Mouse (Mus musculus) limb, embryonic 14.5 days (tissue): ENCODE data around the gene Tomm34. TPM values are rescaled to one million over a fixed set of nuclear protein-coding genes. Genes with fewer than 3 reads are reported as not detected.

Experiments
- ATAC-seq: fragments of 200-750 bp; cut with Nextera tagmentation; 2 replicates; pipeline ENCODE4 v1.8.0; 2017; ENCODE audit warnings: low read depth, moderate number of reproducible peaks, moderate TSS enrichment; ENCODE audit not compliant: low FRiP score
- DNase-seq: peaks from one replicate; pipeline ENCODE4 v3.0.0-alpha.2; 2015; ENCODE audit warnings: low spot score
- H3K27ac ChIP-seq: fragments of 300-500 bp; sonication (generic); replicated peaks from 2 replicates; pipeline ENCODE4 v1.5.1; 2014; ENCODE audit warnings: low read depth, mild to moderate bottlenecking, low read length, moderate library complexity, mixed read lengths
- H3K27me3 ChIP-seq: fragments of 300-500 bp; sonication (generic); 2 replicates; pipeline ENCODE4 v1.6.1; 2014; ENCODE audit warnings: low read length, mixed read lengths; ENCODE audit not compliant: control insufficient read depth, insufficient read depth
- H3K36me3 ChIP-seq: fragments of 300-500 bp; sonication (generic); 2 replicates; pipeline ENCODE4 v1.6.1; 2014; ENCODE audit warnings: mild to moderate bottlenecking, low read length, moderate library complexity, mixed read lengths; ENCODE audit not compliant: control insufficient read depth, insufficient read depth
- H3K4me1 ChIP-seq: fragments of 300-500 bp; sonication (generic); 2 replicates; pipeline ENCODE4 v1.6.1; 2014; ENCODE audit warnings: antibody characterized with exemption, low read length, mixed read lengths; ENCODE audit not compliant: control insufficient read depth, insufficient read depth
- H3K4me2 ChIP-seq: fragments of 300-500 bp; sonication (generic); replicated peaks from 2 replicates; pipeline ENCODE4 v1.6.1; 2014; ENCODE audit warnings: low read depth, mild to moderate bottlenecking, low read length, moderate library complexity; ENCODE audit not compliant: severe bottlenecking
- H3K4me3 ChIP-seq: fragments of 300-500 bp; sonication (generic); replicated peaks from 2 replicates; pipeline ENCODE4 v1.5.1; 2014; ENCODE audit warnings: low read length
- H3K9ac ChIP-seq: fragments of 300-500 bp; sonication (generic); 2 replicates; pipeline ENCODE4 v1.6.1; 2014; ENCODE audit warnings: mild to moderate bottlenecking, low read depth, low read length, moderate library complexity; ENCODE audit not compliant: severe bottlenecking
- H3K9me3 ChIP-seq: fragments of 300-500 bp; sonication (generic); 2 replicates; pipeline ENCODE4 v1.6.1; 2016; ENCODE audit warnings: low read length; ENCODE audit not compliant: control insufficient read depth
- POLR2A ChIP-seq: fragments of 200-500 bp; IDR thresholded peaks from 2 replicates; pipeline ENCODE4 v1.8.0; 2012; ENCODE audit warnings: inconsistent platforms, mild to moderate bottlenecking, moderate library complexity, borderline replicate concordance; ENCODE audit not compliant: insufficient read depth, insufficient read length; ENCODE audit errors: extremely low read depth
- WGBS: fragments of 180-500 bp; shearing (Covaris S2); extraction: QIAGEN DNeasy Blood & Tissue Kit; methylation state at CpG from one replicate; pipeline ENCODE4 v1.1.7; 2014; 5-methylcytosine and 5-hydroxymethylcytosine counted together
- polyA plus RNA-seq, 2 experiments: library from polyadenylated mRNA; depleted of rRNA in 1 of 2; stranded (reverse) in 1 of 2; unstranded in 1 of 2; fragments of >200 nt; fragmentation: Nextera tagmentation in 1 of 2; extraction: Ambion mirVana in 1 of 2; gene quantifications; 2 replicates each; pipeline versions ENCODE4 v1.2.1 to v1.2.3; 2012 to 2014

Gene Tomm34
- polyA plus RNA-seq, 2 experiments, result 39.1 to 50.1 TPM

DNA sequence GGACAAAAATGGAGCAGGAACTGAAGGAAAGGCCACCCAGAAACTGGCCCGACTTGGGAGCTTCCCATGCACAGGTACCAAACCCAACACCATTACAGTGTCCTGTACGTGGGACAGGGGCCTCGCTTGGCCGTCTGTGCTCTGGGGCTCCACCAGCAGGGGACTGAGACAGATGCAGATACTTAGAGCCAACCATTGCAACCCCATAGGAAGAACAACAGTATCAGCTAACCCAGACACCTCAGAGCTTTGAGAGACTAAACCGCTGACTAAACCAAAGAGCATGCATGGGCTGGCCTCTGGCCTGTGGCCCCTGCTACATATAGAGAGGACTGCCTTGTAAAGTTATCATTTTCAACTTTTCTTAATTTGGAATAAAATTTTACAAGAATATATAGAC is 66.5 kb downstream of the Tomm34 start:
- Histone ChIP-seq H3K4me2 (no peak overlapping the region), H3K9ac (no peak overlapping the region), H3K4me3 (no peak overlapping the region), H3K4me1 (peaks cover 7% of the 10 kb centered on the region; the same call in 1 of the 2 replicates), H3K27me3 (no peaks in the 10 kb centered on the region), H3K9me3 (no peaks in the 10 kb centered on the region), H3K27ac (no peak overlapping the region), H3K36me3 (no peaks in the 10 kb centered on the region)
- DNase-seq, result no peak
- WGBS, result 78% methylated on average over 5 of the region's 5 CpGs
- TF ChIP-seq POLR2A, result no peak
- ATAC-seq, result no peak

Other genes starting within 250 kb of the Tomm34 start
- gene Kcnk15, start 217.5 kb downstream of the Tomm34 start, polyA plus RNA-seq (2012; rRNA removed), result not detected in 2 replicates
- not detected in 2 replicates for gene Kcnk15, start 217.5 kb downstream of the Tomm34 start, polyA plus RNA-seq (2014; fragmentation: Nextera tagmentation; extraction: Ambion mirVana)
- 0.19 and 0.20 TPM in 2 replicates for gene Rims4, start 152.5 kb downstream of the Tomm34 start, polyA plus RNA-seq (2012; rRNA removed)
- 0.08 and 0.12 TPM in 2 replicates for gene Rims4, start 152.5 kb downstream of the Tomm34 start, polyA plus RNA-seq (2014; fragmentation: Nextera tagmentation; extraction: Ambion mirVana)
- gene Ywhab, start 76.2 kb downstream of the Tomm34 start, polyA plus RNA-seq (2012; rRNA removed), result 106 and 126 TPM in 2 replicates
- 277 and 283 TPM in 2 replicates for gene Ywhab, start 76.2 kb downstream of the Tomm34 start, polyA plus RNA-seq (2014; fragmentation: Nextera tagmentation; extraction: Ambion mirVana)
- 2.2 and 3.4 TPM in 2 replicates for gene Pabpc1l, start 45.7 kb downstream of the Tomm34 start, polyA plus RNA-seq (2012; rRNA removed)
- 2.4 and 2.6 TPM in 2 replicates for gene Pabpc1l, start 45.7 kb downstream of the Tomm34 start, polyA plus RNA-seq (2014; fragmentation: Nextera tagmentation; extraction: Ambion mirVana)
- 16.1 and 16.8 TPM in 2 replicates for gene Stk4, start 847 bp downstream of the Tomm34 start, polyA plus RNA-seq (2012; rRNA removed)
- 23.2 and 25.5 TPM in 2 replicates for gene Stk4, start 847 bp downstream of the Tomm34 start, polyA plus RNA-seq (2014; fragmentation: Nextera tagmentation; extraction: Ambion mirVana)
- gene Kcns1, start 99.9 kb upstream of the Tomm34 start, polyA plus RNA-seq (2012; rRNA removed), result 6.8 and 11.2 TPM in 2 replicates
- gene Kcns1, start 99.9 kb upstream of the Tomm34 start, polyA plus RNA-seq (2014; fragmentation: Nextera tagmentation; extraction: Ambion mirVana), result 2.7 and 3.2 TPM in 2 replicates
- gene Wfdc5, start 111.6 kb upstream of the Tomm34 start, polyA plus RNA-seq (2012; rRNA removed), result 0.08 TPM in 1 of 2 replicates, not detected in the other
- gene Wfdc5, start 111.6 kb upstream of the Tomm34 start, polyA plus RNA-seq (2014; fragmentation: Nextera tagmentation; extraction: Ambion mirVana), result 0.33 and 0.77 TPM in 2 replicates
- 0.30 and 0.32 TPM in 2 replicates for gene Wfdc12, start 119.4 kb upstream of the Tomm34 start, polyA plus RNA-seq (2012; rRNA removed)
- not detected in 2 replicates for gene Wfdc12, start 119.4 kb upstream of the Tomm34 start, polyA plus RNA-seq (2014; fragmentation: Nextera tagmentation; extraction: Ambion mirVana)
- gene Wfdc15a, start 129.0 kb upstream of the Tomm34 start, polyA plus RNA-seq (2012; rRNA removed), result not detected in 2 replicates
- not detected in 2 replicates for gene Wfdc15a, start 129.0 kb upstream of the Tomm34 start, polyA plus RNA-seq (2014; fragmentation: Nextera tagmentation; extraction: Ambion mirVana)
- not detected in 2 replicates for gene Wfdc15b, start 150.5 kb upstream of the Tomm34 start, polyA plus RNA-seq (2012; rRNA removed)
- not detected in 2 replicates for gene Wfdc15b, start 150.5 kb upstream of the Tomm34 start, polyA plus RNA-seq (2014; fragmentation: Nextera tagmentation; extraction: Ambion mirVana)
- not detected in 2 replicates for gene Svs2, start 167.3 kb upstream of the Tomm34 start, polyA plus RNA-seq (2012; rRNA removed)
- not detected in 2 replicates for gene Svs2, start 167.3 kb upstream of the Tomm34 start, polyA plus RNA-seq (2014; fragmentation: Nextera tagmentation; extraction: Ambion mirVana)
- not detected in 2 replicates for gene Svs3b, start 185.5 kb upstream of the Tomm34 start, polyA plus RNA-seq (2012; rRNA removed)
- not detected in 2 replicates for gene Svs3b, start 185.5 kb upstream of the Tomm34 start, polyA plus RNA-seq (2014; fragmentation: Nextera tagmentation; extraction: Ambion mirVana)
- gene Svs4, start 207.3 kb upstream of the Tomm34 start, polyA plus RNA-seq (2012; rRNA removed), result not detected in 2 replicates
- not detected in 2 replicates for gene Svs4, start 207.3 kb upstream of the Tomm34 start, polyA plus RNA-seq (2014; fragmentation: Nextera tagmentation; extraction: Ambion mirVana)
- not detected in 2 replicates for gene Svs3a, start 218.1 kb upstream of the Tomm34 start, polyA plus RNA-seq (2012; rRNA removed)
- gene Svs3a, start 218.1 kb upstream of the Tomm34 start, polyA plus RNA-seq (2014; fragmentation: Nextera tagmentation; extraction: Ambion mirVana), result not detected in 2 replicates
- gene Svs6, start 245.6 kb upstream of the Tomm34 start, polyA plus RNA-seq (2012; rRNA removed), result not detected in 2 replicates
- gene Svs6, start 245.6 kb upstream of the Tomm34 start, polyA plus RNA-seq (2014; fragmentation: Nextera tagmentation; extraction: Ambion mirVana), result not detected in 2 replicates